Mouse (Mus musculus): ENCODE data around the gene Uqcc2. TPM values are rescaled to one million over a fixed set of nuclear protein-coding genes. Genes with fewer than 3 reads are reported as not detected.

The Uqcc2 gene
- total and polyA plus RNA-seq, 3 experiments: 288 to 343 (median 296) TPM

DNA sequence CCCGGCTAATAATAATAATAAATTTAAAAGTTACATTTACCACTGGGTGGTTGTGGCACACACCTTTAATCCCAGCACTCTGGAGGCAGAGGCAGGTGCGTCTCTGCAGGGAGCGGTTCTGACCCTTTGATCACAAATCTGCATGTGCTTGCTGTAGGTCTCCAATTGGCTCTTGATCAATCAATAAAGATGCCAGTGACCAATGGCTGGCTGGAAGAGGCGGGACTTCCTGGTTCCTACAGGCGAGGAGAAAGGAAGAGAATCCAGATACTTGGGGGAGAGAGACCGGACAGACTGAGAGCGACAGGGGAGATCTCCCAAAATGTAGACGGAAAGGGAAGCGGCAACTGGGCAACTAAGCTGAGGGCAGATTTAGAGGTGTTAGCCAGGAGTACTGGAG, 44.3 kb upstream of the Uqcc2 start:
- intact Hi-C loops (cut with DNase I): no loop called here
- TF ChIP-seq POLR2A (IDR thresholded peaks at IDR 0.05; ENCODE audit: insufficient read depth, low read depth, low read length): no peak
- no peak for TF ChIP-seq EP300 (IDR thresholded peaks at IDR 0.05; ENCODE audit: insufficient read depth, low read depth, low read length)
- TF ChIP-seq CTCF (IDR thresholded peaks at IDR 0.05): no peak
- no peaks in the 10 kb centered on the region for H3K79me2 ChIP-seq (replicated peaks; ENCODE audit: control insufficient read depth, insufficient read depth, low read length)

DNA sequence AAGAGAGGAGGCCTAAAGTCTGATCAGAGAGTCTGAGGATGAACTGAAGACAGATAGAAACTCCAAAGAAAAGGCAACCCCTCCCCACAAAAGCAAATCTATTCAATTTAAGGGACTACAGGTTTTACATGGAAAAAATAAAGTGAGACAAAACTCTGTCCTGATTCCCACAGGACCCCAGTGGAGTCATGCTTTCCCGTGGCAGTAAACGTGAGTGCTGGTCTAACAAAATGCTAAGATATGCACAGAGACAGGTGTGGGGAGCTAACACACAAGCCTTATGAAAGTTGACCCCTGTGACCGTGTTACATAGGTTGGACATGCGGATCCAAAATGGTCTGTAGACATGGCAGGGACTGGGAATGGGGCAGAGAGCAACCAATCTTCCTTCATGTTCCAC, 43.0 kb upstream of the Uqcc2 start:
- Histone ChIP-seq H3K4me3 (no peak overlapping the region), H3K79me2 (replicated peaks; ENCODE audit: control insufficient read depth, insufficient read depth, low read length) (no peaks in the 10 kb centered on the region), H3K4me1 (ENCODE audit: control insufficient read depth, insufficient read depth, low read length) (no peaks in the 10 kb centered on the region), H3K27ac (no peak overlapping the region), H3K9ac (ENCODE audit: low read depth, low read length) (no peak overlapping the region), H3K27me3 (ENCODE audit: control insufficient read depth, insufficient read depth, low read length) (no peaks in the 10 kb centered on the region), H3K36me3 (ENCODE audit: control insufficient read depth, insufficient read depth, low read length) (no peaks in the 10 kb centered on the region)
- intact Hi-C loops (cut with DNase I): no loop called here
- TF ChIP-seq EP300 (IDR thresholded peaks at IDR 0.05; ENCODE audit: insufficient read depth, low read depth, low read length) (no peak), CTCF (IDR thresholded peaks at IDR 0.05) (no peak), POLR2A (IDR thresholded peaks at IDR 0.05; ENCODE audit: insufficient read depth, low read depth, low read length) (no peak)
- DNase-seq: no peak
- WGBS: 92% methylated on average over 4 of the region's 4 CpGs

More for the DNA sequence above, 44.3 kb upstream of the Uqcc2 start:
- Histone ChIP-seq H3K4me3 (no peak overlapping the region), H3K27ac (no peak overlapping the region), H3K36me3 (ENCODE audit: control insufficient read depth, insufficient read depth, low read length) (no peaks in the 10 kb centered on the region), H3K9ac (ENCODE audit: low read depth, low read length) (no peak overlapping the region), H3K27me3 (ENCODE audit: control insufficient read depth, insufficient read depth, low read length) (no peaks in the 10 kb centered on the region), H3K4me1 (ENCODE audit: control insufficient read depth, insufficient read depth, low read length) (no peaks in the 10 kb centered on the region)
- WGBS: 85% methylated on average over 9 of the region's 9 CpGs
- no peak for DNase-seq

DNA sequence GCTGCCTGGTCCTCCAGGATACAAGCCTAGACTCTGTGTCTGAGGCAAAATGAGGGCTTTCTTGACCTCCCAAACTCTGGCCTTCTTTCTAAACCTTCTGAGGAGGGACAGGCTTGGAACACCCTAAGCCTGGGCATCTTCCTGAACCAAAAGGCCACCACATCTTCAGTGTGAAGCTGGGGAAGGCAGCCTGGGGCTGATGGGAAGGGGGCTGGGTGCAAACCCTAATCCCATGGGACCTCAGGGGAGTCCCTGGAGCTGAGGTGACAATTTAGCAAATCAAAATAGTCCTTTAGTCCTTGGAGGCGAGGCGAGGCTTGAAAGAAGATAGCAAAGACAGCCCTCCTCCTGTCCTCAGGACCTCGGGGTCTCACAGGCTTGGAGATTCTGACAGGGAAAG, 42.6 kb upstream of the Uqcc2 start:
- TF ChIP-seq EP300 (IDR thresholded peaks at IDR 0.05; ENCODE audit: insufficient read depth, low read depth, low read length): no peak
- no peak for TF ChIP-seq POLR2A (IDR thresholded peaks at IDR 0.05; ENCODE audit: insufficient read depth, low read depth, low read length)
- no peak for TF ChIP-seq CTCF (IDR thresholded peaks at IDR 0.05)

DNA sequence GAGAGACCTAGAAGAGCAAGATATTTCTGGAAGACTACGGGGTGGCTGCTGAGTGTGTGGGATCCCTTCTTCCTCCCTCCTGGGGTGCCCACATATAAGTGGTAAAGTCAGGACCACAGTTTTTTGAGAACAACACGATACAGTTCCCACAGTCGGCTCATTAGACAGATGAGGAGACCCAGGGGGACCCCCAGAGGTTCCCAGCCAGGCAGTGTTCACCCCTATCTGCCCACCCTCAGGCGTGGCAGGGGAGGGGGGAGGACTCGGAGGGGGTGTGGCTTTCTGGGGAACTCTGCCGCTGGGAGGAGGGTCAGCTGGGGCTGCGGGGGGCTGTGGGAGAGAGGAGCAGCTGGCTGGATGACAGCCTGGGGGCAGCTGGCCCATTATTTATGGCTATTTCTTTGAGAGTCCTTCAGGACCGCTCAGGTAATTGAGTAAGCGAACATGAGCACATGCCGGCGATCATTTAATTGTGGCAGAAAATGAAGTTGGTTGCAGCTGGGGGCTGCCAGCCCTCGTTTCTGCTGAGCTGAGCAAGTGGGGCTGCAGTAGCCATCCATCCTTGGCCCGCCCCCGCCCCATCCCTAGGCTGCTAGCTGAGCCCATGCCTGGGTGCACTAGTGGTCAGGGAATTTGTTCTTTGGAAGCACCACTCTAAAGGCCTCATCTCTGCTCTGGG, 41.6 kb upstream of the Uqcc2 start:
- WGBS: 54% methylated on average over 14 of the region's 14 CpGs
- no peak for TF ChIP-seq CTCF (IDR thresholded peaks at IDR 0.05)
- TF ChIP-seq POLR2A (IDR thresholded peaks at IDR 0.05; ENCODE audit: insufficient read depth, low read depth, low read length): no peak
- no peak for TF ChIP-seq EP300 (IDR thresholded peaks at IDR 0.05; ENCODE audit: insufficient read depth, low read depth, low read length)
- Histone ChIP-seq H3K4me3 (no peak overlapping the region), H3K27ac (no peak overlapping the region), H3K9ac (ENCODE audit: low read depth, low read length) (no peak overlapping the region), H3K79me2 (replicated peaks; ENCODE audit: control insufficient read depth, insufficient read depth, low read length) (no peaks in the 10 kb centered on the region), H3K36me3 (ENCODE audit: control insufficient read depth, insufficient read depth, low read length) (no peaks in the 10 kb centered on the region), H3K4me1 (ENCODE audit: control insufficient read depth, insufficient read depth, low read length) (peaks cover 2% of the 10 kb centered on the region; the same call in 1 of the 2 replicates), H3K27me3 (ENCODE audit: control insufficient read depth, insufficient read depth, low read length) (no peaks in the 10 kb centered on the region)
- no peak for DNase-seq
- intact Hi-C loops (cut with DNase I): no loop called here

More for the DNA sequence above, 42.6 kb upstream of the Uqcc2 start:
- H3K79me2 ChIP-seq (replicated peaks; ENCODE audit: control insufficient read depth, insufficient read depth, low read length): no peaks in the 10 kb centered on the region
- intact Hi-C loops (cut with DNase I): no loop called here
- no peak overlapping the region for H3K9ac ChIP-seq (ENCODE audit: low read depth, low read length)
- no peak overlapping the region for H3K4me3 ChIP-seq
- DNase-seq: no peak
- H3K4me1 ChIP-seq (ENCODE audit: control insufficient read depth, insufficient read depth, low read length): no peaks in the 10 kb centered on the region
- no peak overlapping the region for H3K27ac ChIP-seq
- WGBS: 58% methylated on average over 3 of the region's 3 CpGs
- H3K36me3 ChIP-seq (ENCODE audit: control insufficient read depth, insufficient read depth, low read length): no peaks in the 10 kb centered on the region
- no peaks in the 10 kb centered on the region for H3K27me3 ChIP-seq (ENCODE audit: control insufficient read depth, insufficient read depth, low read length)

DNA sequence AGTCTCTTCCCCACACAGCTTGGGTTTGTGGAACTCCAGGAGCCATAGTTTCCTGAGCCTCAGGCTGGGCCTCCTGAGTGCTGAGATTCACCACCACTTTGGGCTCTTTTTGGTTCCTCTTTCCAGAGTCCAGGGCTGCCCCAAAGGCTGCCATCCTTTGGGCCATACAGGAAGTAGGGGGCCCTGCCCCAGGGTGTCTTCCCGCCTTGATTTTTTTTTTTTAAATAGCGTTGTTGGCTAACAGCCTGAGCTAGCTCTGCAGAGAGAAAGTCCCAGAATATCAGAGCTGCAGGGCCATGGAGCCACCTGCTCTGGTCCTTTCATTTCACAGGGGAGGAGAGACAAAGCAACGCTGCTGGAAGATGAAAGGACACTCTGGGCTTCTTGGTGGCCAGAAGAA, 40.0 kb upstream of the Uqcc2 start:
- WGBS: 58% methylated on average over 3 of the region's 3 CpGs
- H3K27me3 ChIP-seq (ENCODE audit: control insufficient read depth, insufficient read depth, low read length): no peaks in the 10 kb centered on the region
- H3K36me3 ChIP-seq (ENCODE audit: control insufficient read depth, insufficient read depth, low read length): no peaks in the 10 kb centered on the region
- no peak for TF ChIP-seq EP300 (IDR thresholded peaks at IDR 0.05; ENCODE audit: insufficient read depth, low read depth, low read length)
- H3K27ac ChIP-seq: no peak overlapping the region
- intact Hi-C loops (cut with DNase I): no loop called here
- H3K4me1 ChIP-seq (ENCODE audit: control insufficient read depth, insufficient read depth, low read length): peaks cover 3% of the 10 kb centered on the region; the same call in 1 of the 2 replicates
- no peak overlapping the region for H3K9ac ChIP-seq (ENCODE audit: low read depth, low read length)
- H3K4me3 ChIP-seq: no peak overlapping the region
- no peaks in the 10 kb centered on the region for H3K79me2 ChIP-seq (replicated peaks; ENCODE audit: control insufficient read depth, insufficient read depth, low read length)
- DNase-seq: no peak

DNA sequence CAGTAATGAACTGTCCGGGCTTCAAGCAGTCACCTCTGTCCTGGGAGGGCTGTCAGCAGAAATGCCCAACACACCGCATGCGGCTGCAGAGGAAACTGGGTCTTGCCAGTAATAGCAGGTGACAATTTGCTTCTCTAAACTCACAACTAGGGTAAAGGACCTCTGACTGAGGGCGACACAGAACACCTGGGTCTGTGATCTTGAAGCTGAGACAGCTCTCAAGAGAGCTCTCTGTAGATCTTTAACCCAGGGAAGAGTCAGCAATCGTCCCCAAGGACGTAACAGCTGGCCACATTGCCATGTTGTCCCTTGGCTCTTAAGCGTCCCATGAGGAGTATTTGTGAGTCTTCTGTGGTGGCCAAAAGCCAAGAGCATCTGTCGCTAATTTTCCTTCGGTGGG, 38.7 kb upstream of the Uqcc2 start:
- Histone ChIP-seq H3K36me3 (ENCODE audit: control insufficient read depth, insufficient read depth, low read length) (no peaks in the 10 kb centered on the region), H3K27ac (no peak overlapping the region), H3K79me2 (replicated peaks; ENCODE audit: control insufficient read depth, insufficient read depth, low read length) (no peaks in the 10 kb centered on the region), H3K4me1 (ENCODE audit: control insufficient read depth, insufficient read depth, low read length) (peaks cover 3% of the 10 kb centered on the region; the same call in 1 of the 2 replicates), H3K4me3 (no peak overlapping the region), H3K27me3 (ENCODE audit: control insufficient read depth, insufficient read depth, low read length) (no peaks in the 10 kb centered on the region), H3K9ac (ENCODE audit: low read depth, low read length) (no peak overlapping the region)
- TF ChIP-seq EP300 (IDR thresholded peaks at IDR 0.05; ENCODE audit: insufficient read depth, low read depth, low read length): no peak
- no peak for TF ChIP-seq CTCF (IDR thresholded peaks at IDR 0.05)
- no peak for TF ChIP-seq POLR2A (IDR thresholded peaks at IDR 0.05; ENCODE audit: insufficient read depth, low read depth, low read length)
- WGBS: 74% methylated on average over 9 of the region's 9 CpGs
- intact Hi-C loops (cut with DNase I): no loop called here
- DNase-seq: no peak

Measured in heart, adult 2 months (tissue).